Mouse (Mus musculus) adrenal gland, adult 18-20 months (tissue): ENCODE data around the gene Cad. TPM values are rescaled to one million over a fixed set of nuclear protein-coding genes. Genes with fewer than 3 reads are reported as not detected.
"Not testable (repeated sequence)": the region's sequence is repeated elsewhere in the genome, so short reads cannot be mapped to it uniquely, and the experiment has no call there.

Source experiments
- DNase-seq, 2 experiments: peaks; one replicate each; pipeline ENCODE4 v3.0.0; 2021 to 2022; ENCODE audit warnings: low spot score in 2 of 2
- long read RNA-seq, 2 experiments: library from polyadenylated mRNA; stranded (forward); transcript quantifications; one replicate each; pipeline ENCODE4 v2.0.0; 2021
- total RNA-seq, 2 experiments: library from RNA; stranded (reverse); gene quantifications; 1 replicate in 1 of 2; 2 replicates in 1 of 2; pipeline ENCODE4 v1.2.3; 2021

The Cad gene
- total RNA-seq = 10 to 100 TPM; 17.5 to 25.4 TPM
- long read RNA-seq, experiment 1, full-length matches to known transcripts = 3 of 22 reads
- long read RNA-seq, experiment 1, partial matches to known transcripts = 14 of 22 reads
- long read RNA-seq, experiment 1, other reads (novel, unspliced or antisense) = 5 of 22 reads
- long read RNA-seq, experiment 2, partial matches to known transcripts = 9 of 12 reads
- long read RNA-seq, experiment 2, other reads (novel, unspliced or antisense) = 3 of 12 reads

DNA sequence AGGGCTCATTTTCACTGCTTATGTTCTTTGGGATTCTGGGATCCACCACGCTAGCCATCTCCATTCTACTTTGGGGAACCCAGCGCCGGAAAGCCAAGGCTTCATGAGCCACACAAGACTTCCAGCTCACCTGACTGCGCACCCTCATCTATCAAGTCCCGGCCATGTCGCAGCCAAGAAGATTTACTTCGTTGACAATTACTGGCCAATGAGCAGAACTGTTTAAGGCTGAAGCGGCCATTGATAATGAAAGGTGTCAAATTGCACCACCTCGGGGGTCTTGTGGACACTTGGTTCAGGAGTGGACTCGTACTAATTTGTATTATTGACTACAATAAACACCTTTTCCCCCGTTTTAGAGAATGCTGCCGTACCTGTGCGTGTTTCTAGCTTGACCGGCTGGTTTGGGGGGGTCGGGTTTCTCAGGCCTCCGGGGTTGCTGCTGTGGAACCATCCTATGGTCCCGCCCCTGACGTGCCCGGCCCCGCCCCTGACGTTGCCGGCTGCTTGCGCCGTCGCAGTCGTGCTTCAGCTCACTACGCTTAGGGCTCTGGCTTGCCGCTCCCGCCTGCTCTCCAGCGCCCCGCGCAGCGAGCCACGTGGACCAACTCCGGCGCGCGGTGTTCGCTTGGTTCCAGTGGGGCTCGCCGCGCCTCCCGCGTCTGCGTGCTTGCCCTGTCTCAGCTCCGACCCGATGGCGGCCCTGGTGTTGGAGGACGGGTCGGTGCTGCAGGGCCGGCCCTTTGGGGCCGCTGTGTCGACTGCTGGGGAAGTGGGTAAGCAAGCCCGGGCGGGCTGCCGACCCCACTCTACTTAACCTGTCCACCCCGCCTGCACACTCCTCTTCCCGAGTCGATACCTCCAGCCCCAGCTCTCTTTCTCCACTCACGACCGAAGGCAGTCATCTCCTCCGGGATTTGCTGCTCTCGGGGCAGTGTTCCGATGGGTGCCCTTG lies at the start of gene Cad:
Gene Cad, plus strand, starts transcription at position 520 of the 955 bp plus-strand sequence.
- peak; percentile 95 for DNase-seq

DNA sequence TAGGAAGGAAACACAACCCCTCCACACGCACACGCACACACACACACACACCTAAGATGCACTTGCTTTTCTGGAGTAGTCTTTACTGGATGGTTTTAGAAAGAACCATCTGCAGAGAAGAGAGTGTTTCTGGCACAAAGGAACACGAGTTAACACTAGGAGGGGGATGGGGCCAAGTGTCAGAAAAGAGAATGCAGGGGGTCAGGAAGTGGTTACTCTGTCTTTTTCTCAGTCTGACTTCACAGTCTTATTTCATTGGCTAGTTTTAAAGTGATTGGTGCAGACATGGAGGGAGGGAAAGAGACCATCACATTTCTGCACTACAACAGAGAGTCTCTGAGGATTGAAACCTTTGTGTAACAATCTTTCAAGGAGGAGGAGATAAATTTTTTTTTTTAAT lies 41.8 kb upstream of the Cad start:
- DNase-seq = no peak

DNA sequence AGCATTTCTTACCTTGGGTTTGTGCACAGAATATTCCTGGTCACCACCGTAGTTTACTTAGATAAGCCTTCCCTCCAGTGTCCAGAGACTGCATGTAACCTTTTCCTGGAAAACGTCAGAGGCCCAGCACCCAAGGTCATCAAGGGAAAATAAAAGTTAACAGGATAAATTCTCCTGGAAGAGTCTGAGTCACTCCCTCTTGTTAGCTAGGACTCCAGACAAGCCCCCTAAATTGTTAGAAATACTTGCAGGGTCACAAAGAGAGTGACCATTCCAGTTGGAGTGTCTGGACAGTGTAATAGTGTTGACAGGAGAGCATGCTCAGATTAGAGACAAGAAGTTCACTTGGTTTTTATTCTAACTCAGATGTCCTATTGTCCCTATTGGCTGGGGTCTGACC lies 38.7 kb upstream of the Cad start:
- no peak for DNase-seq

DNA sequence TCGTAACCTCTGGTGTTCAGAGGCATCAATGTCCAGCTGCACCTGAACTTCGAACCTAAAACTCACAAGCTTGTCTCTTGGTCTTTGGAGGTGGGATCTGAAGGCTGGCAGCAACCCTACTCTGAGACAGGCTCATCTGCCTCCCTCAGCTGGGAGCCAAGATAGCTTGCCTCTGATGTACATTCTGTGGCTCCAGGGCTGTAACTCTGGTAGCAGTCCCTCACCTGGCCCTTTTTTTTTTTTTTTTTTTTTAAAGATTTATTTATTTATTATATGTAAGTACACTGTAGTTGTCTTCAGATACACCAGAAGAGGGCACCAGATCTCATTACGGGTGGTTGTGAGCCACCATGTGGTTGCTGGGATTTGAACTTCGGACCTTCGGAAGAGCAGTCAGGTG lies 32.8 kb upstream of the Cad start:
- DNase-seq = not testable (repeated sequence)

GRCm38 (mm10) chr5:31022690-31023089 lies 31.9 kb upstream of the Cad start:
- DNase-seq = no peak

- DNase-seq = no peak
Observed at GRCm38 (mm10) chr5:31023254-31023653, 31.3 kb upstream of the Cad start.

DNA sequence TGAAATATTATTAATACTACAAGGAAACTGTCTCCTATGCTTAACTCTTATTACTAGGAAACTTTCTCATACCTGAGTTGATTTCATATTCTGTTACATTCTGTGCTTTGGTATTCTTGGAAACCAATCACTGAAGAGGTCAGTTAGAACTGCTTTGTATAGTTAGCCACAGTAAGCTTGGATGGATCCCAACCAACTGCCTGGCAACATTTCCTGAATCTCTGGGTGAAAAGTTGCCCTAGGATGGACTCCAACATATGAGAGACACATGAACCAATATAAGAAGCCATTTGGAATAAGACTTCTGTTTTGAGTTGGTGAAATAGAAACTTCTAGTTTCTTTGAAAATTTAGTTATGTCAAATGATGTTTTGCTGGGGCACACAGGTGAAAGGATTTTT lies 29.9 kb upstream of the Cad start:
- DNase-seq = no peak

DNA sequence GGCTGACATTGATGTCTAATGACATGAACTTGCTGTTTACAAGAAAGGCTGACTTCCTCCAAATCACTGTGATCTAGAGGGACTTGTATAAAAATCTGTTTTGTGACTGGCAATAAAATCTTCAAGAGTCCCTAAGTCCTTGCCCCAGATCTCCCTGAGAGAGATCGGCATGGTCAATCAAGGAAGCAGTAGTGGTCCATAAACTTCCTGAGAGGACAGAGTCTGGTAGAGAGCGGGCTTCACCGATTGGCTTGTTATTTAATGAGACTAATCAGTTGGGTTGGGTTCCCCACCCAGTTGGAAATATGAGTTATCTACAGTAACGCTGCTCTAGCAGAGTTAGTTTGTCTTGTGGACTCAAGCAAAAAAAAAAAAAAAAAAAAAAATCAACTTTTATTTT lies 23.7 kb upstream of the Cad start:
- no peak for DNase-seq

DNA sequence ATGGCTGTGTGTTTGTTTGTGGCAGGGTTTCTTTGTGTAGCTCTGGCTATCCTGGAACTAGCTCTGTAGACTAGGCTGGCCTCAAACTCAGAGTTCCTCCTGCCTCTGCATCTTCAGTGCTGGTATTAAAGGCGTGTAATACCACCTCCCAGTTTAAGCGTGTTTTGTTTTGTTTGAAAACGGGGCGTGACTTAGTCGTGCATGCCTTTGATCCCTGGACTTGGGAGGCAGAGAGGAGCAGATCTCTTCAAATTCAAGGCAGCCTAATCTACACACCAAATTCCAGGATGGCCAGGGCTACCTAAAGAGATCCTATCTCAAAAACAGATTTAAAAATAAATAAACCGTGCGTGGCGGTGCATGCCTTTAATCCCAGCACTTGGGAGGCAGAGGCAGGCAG lies 23.1 kb upstream of the Cad start:
- no peak for DNase-seq

GRCm38 (mm10) chr5:31034669-31035068 lies 19.9 kb upstream of the Cad start:
- DNase-seq = no peak

- not testable (repeated sequence) for DNase-seq
Observed at GRCm38 (mm10) chr5:31036556-31036955, 18.0 kb upstream of the Cad start.

- DNase-seq = no peak
Observed at GRCm38 (mm10) chr5:31038171-31038845, 16.3 kb upstream of the Cad start.

- DNase-seq = no peak
Observed at GRCm38 (mm10) chr5:31046416-31046815, 8.2 kb upstream of the Cad start.

DNA sequence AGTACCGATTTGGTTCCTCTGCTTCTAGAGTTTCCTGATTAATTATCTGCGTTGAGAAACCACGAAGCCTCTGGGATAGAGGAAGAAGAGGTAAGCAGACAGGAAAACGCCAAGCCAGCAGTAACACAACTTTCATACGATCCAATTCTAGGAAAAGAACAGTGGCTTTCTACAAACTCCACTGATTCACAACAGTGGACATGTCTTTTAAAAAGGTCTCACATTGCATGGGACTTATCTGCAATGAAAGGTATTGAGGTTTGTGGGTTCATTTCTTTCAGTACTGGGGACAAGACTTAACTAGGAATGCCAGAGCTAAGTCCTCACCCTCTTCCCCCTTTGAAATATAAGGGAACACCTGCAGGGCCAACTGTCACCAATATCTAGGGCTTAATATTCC lies 7.5 kb upstream of the Cad start:
- no peak for DNase-seq

- peak; percentile 98 for DNase-seq
Observed at GRCm38 (mm10) chr5:31047848-31048762, 6.5 kb upstream of the Cad start, which contains the start of gene Atraid. Atraid (plus strand) TSS chr5:31048312.

DNA sequence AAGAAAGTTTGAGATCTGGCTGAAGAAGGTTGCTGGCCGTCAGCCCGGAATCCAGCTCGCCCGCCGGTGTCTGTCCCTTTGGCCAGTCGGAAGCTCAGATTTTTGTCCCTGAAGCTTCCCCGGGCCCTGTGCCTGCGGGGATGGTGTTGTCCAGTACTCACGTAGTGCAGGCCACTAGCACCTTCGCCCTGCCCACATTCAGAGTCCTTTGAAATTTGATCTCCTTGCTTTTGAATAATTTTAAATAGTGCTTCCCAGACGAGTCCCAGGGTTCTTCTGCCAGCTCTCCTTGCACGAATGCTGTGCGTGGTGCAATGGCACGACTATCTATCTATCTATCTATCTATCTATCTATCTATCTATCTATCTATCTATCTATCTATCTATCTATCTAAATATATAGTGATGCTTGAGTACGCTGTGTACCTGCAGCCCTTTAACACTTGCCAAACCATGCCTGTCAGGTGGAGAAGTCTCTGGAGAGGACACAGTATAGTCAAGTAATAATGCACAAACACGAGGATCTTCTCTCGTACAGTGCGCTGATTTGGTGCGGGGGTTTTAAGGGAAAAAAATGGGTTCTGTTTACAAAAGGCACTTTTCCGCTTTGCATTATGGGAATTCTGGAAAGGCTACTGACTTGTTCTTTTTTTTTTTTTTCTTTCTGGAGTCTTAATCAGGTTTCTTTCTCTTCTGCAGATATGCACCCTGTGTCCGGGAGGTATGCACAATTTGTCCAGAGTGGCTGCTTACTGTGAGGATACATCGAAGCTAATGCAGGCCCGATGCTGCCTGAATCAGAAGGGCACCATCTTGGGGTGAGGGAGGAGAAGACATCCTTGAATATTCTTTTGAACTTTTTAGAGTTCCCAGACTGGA lies 5.6 kb upstream of the Cad start, which contains the start of gene Slc5a6:
Gene Slc5a6, minus strand, starts transcription at position 162 of the 879 bp plus-strand sequence.
- no peak for DNase-seq

- DNase-seq = no peak
Observed at GRCm38 (mm10) chr5:31050427-31050826, 4.2 kb upstream of the Cad start.

DNA sequence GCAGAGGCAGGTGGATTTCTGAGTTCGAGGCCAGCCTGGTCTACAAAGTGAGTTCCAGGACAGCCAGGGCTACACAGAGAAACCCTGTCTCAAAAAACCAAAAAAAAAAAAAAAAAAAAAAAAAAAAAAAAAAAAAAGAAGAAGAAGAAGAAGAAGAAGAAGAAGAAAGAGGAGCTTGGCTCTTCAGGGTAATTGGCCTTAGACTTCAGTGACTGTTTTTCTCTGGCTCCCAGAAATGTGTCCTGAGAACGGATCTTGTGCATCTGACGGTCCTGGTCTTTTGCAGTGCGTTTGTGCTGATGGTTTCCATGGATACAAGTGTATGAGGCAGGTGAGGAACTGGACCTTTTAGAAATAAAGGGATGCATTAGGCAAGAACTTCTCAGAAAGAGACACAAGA lies 852 bp upstream of the Cad start:
- not testable (repeated sequence) for DNase-seq
